Mouse (Mus musculus) liver, embryonic 14.5 days (tissue): ENCODE data around the gene Ankrd42. TPM values are rescaled to one million over a fixed set of nuclear protein-coding genes. Genes with fewer than 3 reads are reported as not detected.

Experiments
- ATAC-seq: fragments of 200-750 bp; cut with Nextera tagmentation; 2 replicates; pipeline ENCODE4 v1.8.0; 2017; ENCODE audit warnings: moderate number of reproducible peaks, mild to moderate bottlenecking, moderate library complexity; ENCODE audit not compliant: insufficient read depth
- DNase-seq, 3 experiments: peaks; one replicate each; pipeline ENCODE4 v3.0.0-alpha.2; 2012 to 2013; ENCODE audit warnings: low read depth in 3 of 3, low spot score in 3 of 3
- H3K27ac ChIP-seq: fragments of 300-500 bp; sonication (generic); 2 replicates; pipeline ENCODE4 v1.5.1; 2014; ENCODE audit warnings: moderate library complexity, mild to moderate bottlenecking, control low read depth, inconsistent platforms
- H3K27me3 ChIP-seq: fragments of 300-500 bp; sonication (generic); 2 replicates; pipeline ENCODE4 v1.6.1; 2014; ENCODE audit warnings: mild to moderate bottlenecking, low read length, moderate library complexity; ENCODE audit not compliant: control insufficient read depth, insufficient read depth
- H3K36me3 ChIP-seq: fragments of 300-500 bp; sonication (generic); replicated peaks from 2 replicates; pipeline ENCODE4 v1.6.1; 2014; ENCODE audit warnings: low read depth; ENCODE audit not compliant: control insufficient read depth, insufficient read depth
- H3K4me1 ChIP-seq, 2 experiments: fragments of 200-500 bp in 1 of 2; fragments of 300-500 bp in 1 of 2; sonication (generic) in 1 of 2; replicated peaks; 2 replicates each; pipeline ENCODE4 v1.6.1; 2012 to 2014; ENCODE audit warnings: antibody characterized with exemption in 1 of 2, inconsistent platforms in 1 of 2, low read length in 1 of 2; ENCODE audit not compliant: control insufficient read depth in 2 of 2, insufficient read depth in 2 of 2
- H3K4me2 ChIP-seq: fragments of 300-500 bp; sonication (generic); 2 replicates; pipeline ENCODE4 v1.6.1; 2014; ENCODE audit warnings: low read depth, mild to moderate bottlenecking, control low read depth, moderate library complexity
- H3K4me3 ChIP-seq, 2 experiments: fragments of 200-500 bp in 1 of 2; fragments of 300-500 bp in 1 of 2; sonication (generic) in 1 of 2; 2 replicates each; pipeline ENCODE4 v1.5.1; 2012 to 2014; ENCODE audit warnings: low read depth in 2 of 2, low read length in 2 of 2, mild to moderate bottlenecking in 2 of 2, control low read depth in 1 of 2, inconsistent platforms in 1 of 2, moderate library complexity in 1 of 2; ENCODE audit not compliant: insufficient read depth in 1 of 2
- H3K9ac ChIP-seq: fragments of 300-500 bp; sonication (generic); replicated peaks from 2 replicates; pipeline ENCODE4 v1.6.1; 2014; ENCODE audit warnings: mild to moderate bottlenecking, control low read depth, moderate library complexity
- H3K9me3 ChIP-seq: fragments of 300-500 bp; sonication (generic); 2 replicates; pipeline ENCODE4 v1.6.1; 2016; ENCODE audit warnings: low read length, mixed read lengths; ENCODE audit not compliant: control insufficient read depth
- CTCF ChIP-seq: IDR thresholded peaks from 2 replicates; pipeline ENCODE4 v1.5.1; 2016; ENCODE audit warnings: antibody characterized with exemption, low read depth, control low read depth
- EP300 ChIP-seq: IDR thresholded peaks from 2 replicates; pipeline ENCODE4 v1.6.1; 2016; ENCODE audit warnings: antibody characterized with exemption, low read depth
- WGBS: fragments of 180-500 bp; shearing (Covaris S2); extraction: QIAGEN DNeasy Blood & Tissue Kit; methylation state at CpG from one replicate; pipeline ENCODE4 v1.1.7; 2014; ENCODE audit not compliant: insufficient replicate concordance; 5-methylcytosine and 5-hydroxymethylcytosine counted together
- polyA plus RNA-seq, 2 experiments: library from polyadenylated mRNA; depleted of rRNA in 1 of 2; stranded (reverse) in 1 of 2; unstranded in 1 of 2; fragments of >200 nt; fragmentation: Nextera tagmentation in 1 of 2; extraction: Ambion mirVana in 1 of 2; gene quantifications; 2 replicates each; pipeline versions ENCODE4 v1.2.1 to v1.2.3; 2012 to 2014

Ankrd42 gene
- polyA plus RNA-seq (2012; rRNA removed) (0.10 and 0.19 TPM in 2 replicates), polyA plus RNA-seq (2014; fragmentation: Nextera tagmentation; extraction: Ambion mirVana) (0.38 and 0.51 TPM in 2 replicates)

DNA sequence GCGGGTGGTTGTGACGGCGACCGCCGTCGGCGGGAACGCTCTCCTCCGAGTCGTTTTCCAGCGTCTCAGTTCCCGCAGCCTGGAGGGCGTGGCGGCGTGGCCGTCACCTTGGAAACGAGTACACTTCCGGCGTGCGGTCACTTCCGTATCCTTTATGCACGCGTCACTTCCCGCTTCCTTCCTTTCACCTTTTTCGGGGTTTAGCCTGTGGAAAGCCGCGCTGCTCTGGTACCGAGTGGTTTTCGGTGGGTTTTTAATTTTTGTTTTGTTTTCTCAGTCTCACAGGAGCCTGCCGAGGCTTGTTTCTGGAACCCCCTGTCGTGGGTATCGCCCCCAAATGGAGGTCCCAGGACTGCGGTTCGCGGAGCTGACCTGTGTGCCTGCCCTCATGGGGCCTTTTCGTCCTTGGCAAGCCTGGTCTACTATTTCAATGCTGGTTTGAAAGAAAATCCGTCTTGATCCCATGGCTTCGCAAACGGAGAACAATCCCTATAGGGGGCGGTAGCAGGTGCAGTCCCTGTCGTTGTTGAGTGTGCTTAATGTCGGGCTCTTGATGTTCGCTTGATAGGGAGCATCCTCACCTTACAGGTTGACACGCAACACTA lies at the start of gene Ankrd42:
Ankrd42 (minus strand) TSS at position 122 of the 605 bp plus-strand sequence.
- peaks cover 2 to 12% of the 10 kb centered on the region in 2 experiments; a peak in 3 of 4 replicates for H3K4me1 ChIP-seq
- H3K9ac ChIP-seq = peak within 1 kb of the TSS; percentile 81
- peaks cover 4% of the 10 kb centered on the region for H3K36me3 ChIP-seq
- peak within 1 kb of the TSS; percentile 39 for H3K27ac ChIP-seq
- H3K4me2 ChIP-seq = peak within 1 kb of the TSS; percentile 90
- peak within 1 kb of the TSS; percentile 90 to 96 for H3K4me3 ChIP-seq
- TF ChIP-seq CTCF (peak; percentile 54), EP300 (no peak)
- ATAC-seq (peak; percentile 96), DNase-seq (peak; percentile 85 to 89 (median 85))
- H3K9me3 ChIP-seq = no peaks in the 10 kb centered on the region
- H3K27me3 ChIP-seq = peaks cover 13% of the 10 kb centered on the region
- WGBS = under 1% methylated on average over 44 of the region's 44 CpGs

GRCm38 (mm10) chr7:92677346-92677745 lies 40.4 kb upstream of the Ankrd42 start:
- no peak for TF ChIP-seq EP300
- TF ChIP-seq CTCF = no peak
- H3K9ac ChIP-seq = no peak overlapping the region
- H3K27ac ChIP-seq = no peak overlapping the region
- DNase-seq = no peak
- H3K36me3 ChIP-seq = no peaks in the 10 kb centered on the region
- no peaks in the 10 kb centered on the region for H3K27me3 ChIP-seq
- H3K9me3 ChIP-seq = no peaks in the 10 kb centered on the region
- 19% methylated on average over 4 of the region's 4 CpGs for WGBS
- no peak overlapping the region for H3K4me3 ChIP-seq
- H3K4me1 ChIP-seq = no peaks in the 10 kb centered on the region; a peak in 1 of 4 replicates
- H3K4me2 ChIP-seq = no peak overlapping the region
- ATAC-seq = no peak

DNA sequence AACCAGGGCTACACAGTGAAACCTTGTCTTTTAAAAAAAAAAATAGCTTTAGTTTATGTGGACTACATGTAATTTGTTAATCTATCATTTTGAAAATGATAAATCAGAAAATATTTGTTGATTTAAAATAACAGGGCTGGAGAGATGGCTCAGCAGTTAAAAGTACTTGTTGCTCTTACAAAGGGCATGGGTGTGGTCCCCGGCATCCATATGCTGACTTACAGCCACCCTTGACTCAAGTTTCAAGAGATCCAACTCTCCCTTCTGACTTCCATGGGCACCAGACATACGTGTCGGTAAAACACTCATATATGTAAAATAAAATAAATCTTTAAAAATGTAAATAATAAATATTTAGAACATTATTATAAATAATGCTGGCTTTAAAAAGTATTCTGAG lies 38.2 kb upstream of the Ankrd42 start:
- no peak overlapping the region for H3K4me3 ChIP-seq
- TF ChIP-seq CTCF = no peak
- no peak for TF ChIP-seq EP300
- no peaks in the 10 kb centered on the region for H3K9me3 ChIP-seq
- ATAC-seq (no peak), DNase-seq (no peak)
- no peaks in the 10 kb centered on the region for H3K36me3 ChIP-seq
- 72% methylated on average over 3 of the region's 3 CpGs for WGBS
- no peak overlapping the region for H3K27ac ChIP-seq
- no peak overlapping the region for H3K9ac ChIP-seq
- H3K27me3 ChIP-seq = no peaks in the 10 kb centered on the region
- peaks cover 4 to 5% of the 10 kb centered on the region in 2 experiments; a peak in 3 of 4 replicates for H3K4me1 ChIP-seq
- no peak overlapping the region for H3K4me2 ChIP-seq

GRCm38 (mm10) chr7:92669507-92670471 lies 32.8 kb upstream of the Ankrd42 start, which contains the start of gene Pcf11:
Gene Pcf11, minus strand, starts transcription at chr7:92669934.
- H3K4me1 ChIP-seq = peaks cover 16% of the 10 kb centered on the region in 2 experiments
- H3K9me3 ChIP-seq = no peaks in the 10 kb centered on the region
- under 1% methylated on average over 87 of the region's 88 CpGs for WGBS
- peak within 1 kb of the TSS; percentile 86 for H3K4me2 ChIP-seq
- H3K36me3 ChIP-seq = no peaks in the 10 kb centered on the region
- peak within 1 kb of the TSS; percentile 86 for H3K27ac ChIP-seq
- DNase-seq = peak; percentile 97
- no peaks in the 10 kb centered on the region for H3K27me3 ChIP-seq
- peak within 1 kb of the TSS; percentile 84 to 97 for H3K4me3 ChIP-seq
- peak within 1 kb of the TSS; percentile 97 for H3K9ac ChIP-seq
- ATAC-seq = peak; percentile 91
- TF ChIP-seq EP300 = no peak
- peak; percentile 18; the same call in 1 of the 2 replicates for TF ChIP-seq CTCF
